Mouse (Mus musculus) ES-E14 (cell line): ENCODE data around the gene Hcfc1r1. TPM values are rescaled to one million over a fixed set of nuclear protein-coding genes. Genes with fewer than 3 reads are reported as not detected.
A peak's percentile ranks its signal among the peaks of the same experiment; 100 is the strongest.

Experiments used
- DNase-seq: peaks from one replicate; pipeline ENCODE4 v3.0.0-alpha.2; 2013; ENCODE audit warnings: low read depth, low spot score
- H3K27ac ChIP-seq: 2 replicates; pipeline ENCODE4 v1.5.1; 2012; ENCODE audit warnings: low read depth, mild to moderate bottlenecking, low read length, moderate library complexity, mixed read lengths; ENCODE audit not compliant: poor library complexity, insufficient read depth, severe bottlenecking
- H3K36me3 ChIP-seq: 2 replicates; pipeline ENCODE4 v1.6.1; 2012; ENCODE audit warnings: mild to moderate bottlenecking, low read length, moderate library complexity, mixed read lengths; ENCODE audit not compliant: control insufficient read depth, poor library complexity, insufficient read depth, severe bottlenecking
- H3K4me1 ChIP-seq, 2 experiments: fragments of 150-350 bp in 1 of 2; sonication (generic) in 1 of 2; 2 replicates each; pipeline ENCODE4 v1.6.1; 2012; ENCODE audit warnings: low read length in 2 of 2, mild to moderate bottlenecking in 1 of 2, mixed read lengths in 1 of 2; ENCODE audit not compliant: control insufficient read depth in 2 of 2, insufficient read depth in 2 of 2, poor library complexity in 1 of 2
- H3K4me3 ChIP-seq, 2 experiments: fragments of 150-350 bp in 1 of 2; sonication (generic) in 1 of 2; 2 replicates each; pipeline ENCODE4 v1.5.1; 2012; ENCODE audit warnings: low read length in 2 of 2, low read depth in 1 of 2, mild to moderate bottlenecking in 1 of 2, mixed read lengths in 1 of 2; ENCODE audit not compliant: insufficient read depth in 1 of 2, poor library complexity in 1 of 2, severe bottlenecking in 1 of 2
- H3K9ac ChIP-seq: 2 replicates; pipeline ENCODE4 v1.6.1; 2012; ENCODE audit warnings: low read depth, mild to moderate bottlenecking, low read length, mixed read lengths; ENCODE audit not compliant: poor library complexity, insufficient read depth, severe bottlenecking
- H3K9me3 ChIP-seq: fragments of 150-350 bp; sonication (generic); 2 replicates; pipeline ENCODE4 v1.6.1; 2012; ENCODE audit warnings: low read depth, mild to moderate bottlenecking, low read length; ENCODE audit not compliant: control insufficient read depth, insufficient read depth
- CHD2 ChIP-seq: IDR thresholded peaks from 2 replicates; pipeline ENCODE4 v1.6.1; 2014; ENCODE audit warnings: mild to moderate bottlenecking, low read depth, low read length, inconsistent platforms
- HCFC1 ChIP-seq: IDR thresholded peaks from 2 replicates; pipeline ENCODE4 v1.6.1; 2012; ENCODE audit warnings: low read length, inconsistent platforms, borderline replicate concordance; ENCODE audit not compliant: insufficient read depth
- MAFK ChIP-seq: IDR thresholded peaks from 2 replicates; pipeline ENCODE4 v1.6.1; 2014; ENCODE audit warnings: mild to moderate bottlenecking, low read depth, low read length, inconsistent platforms; ENCODE audit not compliant: insufficient read depth
- ZC3H11A ChIP-seq: IDR thresholded peaks from 2 replicates; pipeline ENCODE4 v1.6.1; 2012; ENCODE audit warnings: low read depth, mild to moderate bottlenecking, inconsistent platforms, low read length, borderline replicate concordance
- ZNF384 ChIP-seq: IDR thresholded peaks from 2 replicates; pipeline ENCODE4 v1.6.1; 2012; ENCODE audit warnings: low read depth, low read length, inconsistent platforms
- in situ Hi-C, 2 experiments: fragments of 600-800 bp; cut with MboI; formaldehyde crosslinking; loops; one replicate each; pipeline ENCODE4 v1.15.1; 2025; ENCODE audit warnings: low sequenced_read_pairs in 2 of 2, inconsistent platforms in 1 of 2; ENCODE audit not compliant: unreplicated experiment in 2 of 2
- total RNA-seq: library from RNA; depleted of rRNA; stranded (reverse); fragments of 300-350 nt; gene quantifications from 2 replicates; pipeline ENCODE4 v1.2.3, GENCODE M21; 2012

Hcfc1r1 gene
- total RNA-seq, 1 experiment: 36.4 TPM

- H3K4me3 ChIP-seq: peak overlapping the region; percentile 64 to 70
- no peak for TF ChIP-seq HCFC1
- TF ChIP-seq MAFK: no peak
- no peak for TF ChIP-seq CHD2
- TF ChIP-seq ZNF384: no peak
- no peak for TF ChIP-seq ZC3H11A
- H3K9ac ChIP-seq: no peak overlapping the region
- in situ Hi-C loops: no loop called here
- no peaks in the 10 kb centered on the region for H3K9me3 ChIP-seq
- DNase-seq: no peak
- H3K4me1 ChIP-seq: peaks cover 0 to 13% of the 10 kb centered on the region in 2 experiments; a peak in 1 of 4 replicates
- H3K27ac ChIP-seq: no peak overlapping the region
- H3K36me3 ChIP-seq: no peaks in the 10 kb centered on the region
These were observed 12.6 kb upstream of the Hcfc1r1 start for GRCm38 (mm10) chr17:23660876-23661200.

- Histone ChIP-seq H3K9ac (no peak overlapping the region), H3K9me3 (no peaks in the 10 kb centered on the region), H3K36me3 (peaks cover 2% of the 10 kb centered on the region; the same call in 1 of the 2 replicates), H3K27ac (no peak overlapping the region), H3K4me1 (peaks cover 0 to 14% of the 10 kb centered on the region in 2 experiments; a peak in 1 of 4 replicates), H3K4me3 (no peak overlapping the region)
- no peak for DNase-seq
- no peak for TF ChIP-seq HCFC1
- TF ChIP-seq MAFK: no peak
- in situ Hi-C loops: no loop called here
These were observed 11.9 kb upstream of the Hcfc1r1 start for GRCm38 (mm10) chr17:23661526-23661925.

- in situ Hi-C loops: no loop called here
- H3K9ac ChIP-seq: no peak overlapping the region
- no peak overlapping the region for H3K4me3 ChIP-seq
- peaks cover 0 to 18% of the 10 kb centered on the region in 2 experiments; a peak in 1 of 4 replicates for H3K4me1 ChIP-seq
- TF ChIP-seq MAFK (no peak), ZNF384 (no peak), HCFC1 (no peak), CHD2 (no peak), ZC3H11A (no peak)
- DNase-seq: no peak
- H3K27ac ChIP-seq: no peak overlapping the region
- H3K9me3 ChIP-seq: no peaks in the 10 kb centered on the region
- peaks cover 19% of the 10 kb centered on the region for H3K36me3 ChIP-seq
These were observed 8.8 kb upstream of the Hcfc1r1 start for GRCm38 (mm10) chr17:23664556-23665021.

DNA sequence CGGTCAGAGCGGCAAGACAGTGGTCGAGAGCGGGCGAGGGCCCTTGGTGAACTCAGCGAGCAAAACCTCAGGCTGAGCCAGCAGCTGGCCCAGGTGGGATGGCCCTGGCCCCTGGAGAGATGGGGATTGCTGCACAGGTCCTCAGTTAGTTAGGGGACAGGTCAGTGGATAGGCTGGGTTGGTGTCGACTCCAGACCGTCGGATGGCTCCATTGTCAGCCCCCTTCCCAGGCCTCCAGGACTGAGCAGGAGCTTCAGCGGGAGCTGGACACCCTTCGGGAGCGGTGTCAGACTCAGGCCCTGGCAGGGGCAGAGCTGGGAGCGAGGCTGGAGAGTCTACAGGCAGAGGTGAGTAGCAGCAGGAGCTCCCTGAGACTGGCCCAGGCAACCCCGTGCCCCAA lies 7.9 kb upstream of the Hcfc1r1 start:
- Histone ChIP-seq H3K9ac (no peak overlapping the region), H3K4me3 (no peak overlapping the region), H3K27ac (no peak overlapping the region), H3K9me3 (no peaks in the 10 kb centered on the region), H3K36me3 (peaks cover 29% of the 10 kb centered on the region), H3K4me1 (peaks cover 0 to 25% of the 10 kb centered on the region in 2 experiments; a peak in 2 of 4 replicates)
- DNase-seq: no peak
- TF ChIP-seq ZNF384 (no peak), ZC3H11A (no peak), MAFK (no peak), CHD2 (no peak), HCFC1 (no peak)
- in situ Hi-C loops: no loop called here

DNA sequence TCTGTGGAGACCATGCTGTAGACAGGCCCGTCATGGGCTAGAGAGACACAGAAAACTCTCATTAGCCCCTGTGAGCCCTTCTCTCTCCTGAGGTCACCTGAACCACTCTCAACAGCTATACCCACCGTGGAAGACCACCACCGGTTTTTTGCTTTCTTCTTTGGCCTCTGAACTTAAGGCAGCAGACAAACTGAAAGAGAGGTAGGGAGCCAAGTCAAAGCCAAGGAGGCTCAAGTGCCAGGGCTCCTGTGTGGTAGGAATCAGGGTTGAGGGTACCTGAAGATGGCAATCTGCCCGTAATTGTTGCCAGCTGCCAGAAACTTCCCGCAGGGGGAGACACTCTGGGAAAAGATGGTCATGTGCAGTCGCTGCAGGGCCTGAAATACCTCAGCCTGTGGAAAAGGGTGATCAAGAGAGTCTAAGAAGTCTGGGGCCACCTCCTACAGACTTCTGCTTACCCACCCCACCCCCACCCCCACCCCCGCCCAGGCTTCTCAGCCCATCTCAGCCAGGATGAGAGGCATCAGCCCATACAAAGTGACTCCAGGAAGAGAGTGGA lies 2.8 kb upstream of the Hcfc1r1 start:
- peaks cover 0 to 31% of the 10 kb centered on the region in 2 experiments; a peak in 2 of 4 replicates for H3K4me1 ChIP-seq
- no peak for DNase-seq
- H3K4me3 ChIP-seq: no peak overlapping the region; a peak in 1 of 4 replicates
- H3K9ac ChIP-seq: peak overlapping the region; percentile 58; the same call in 1 of the 2 replicates
- peaks cover 33% of the 10 kb centered on the region for H3K36me3 ChIP-seq
- in situ Hi-C loops: no loop called here
- no peaks in the 10 kb centered on the region for H3K9me3 ChIP-seq
- H3K27ac ChIP-seq: peak overlapping the region; percentile 58
- TF ChIP-seq MAFK (no peak), CHD2 (no peak), HCFC1 (no peak), ZC3H11A (no peak), ZNF384 (no peak)
